Mouse (Mus musculus) megakaryocyte, embryonic 14.5 days (primary cell): Measurements from ENCODE around the gene Gm9944.

Experiments
- FLI1 ChIP-seq: IDR thresholded peaks from 2 replicates; pipeline ENCODE4 v1.6.1; 2012; ENCODE audit warnings: low read length, inconsistent platforms, mixed read lengths
- GATA1 ChIP-seq: IDR thresholded peaks from 3 replicates; pipeline ENCODE4 v1.6.1; 2012; ENCODE audit warnings: mixed read lengths, low read length, inconsistent platforms, borderline replicate concordance

DNA sequence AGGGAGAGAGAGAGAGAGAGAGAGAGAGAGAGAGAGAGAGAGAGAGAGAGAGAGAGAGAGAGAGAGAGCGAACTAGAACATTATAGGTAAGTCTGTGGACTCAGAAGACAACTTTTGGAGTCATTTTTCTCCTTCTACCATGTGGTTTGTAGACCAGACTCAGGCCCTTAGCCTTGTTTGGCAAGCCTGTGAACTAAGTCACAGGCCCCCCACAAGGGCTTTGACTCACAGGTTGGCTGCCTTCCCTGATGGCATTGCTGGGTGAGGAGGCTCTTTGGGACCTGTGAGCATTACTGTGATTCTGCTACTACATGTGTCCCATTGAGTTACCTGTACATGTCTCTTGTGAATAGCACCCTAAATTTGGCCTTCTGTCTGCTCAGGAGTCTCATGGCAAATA lies 15.0 kb upstream of the Gm9944 start:
- TF ChIP-seq GATA1 (no peak), FLI1 (no peak)
